Mouse (Mus musculus) central nervous system, embryonic 11.5 days (tissue): ENCODE measurements around the gene Cyp4f16. TPM values are rescaled to one million over a fixed set of nuclear protein-coding genes. Genes with fewer than 3 reads are reported as not detected.

ENCODE experiments used
- polyA plus RNA-seq: library from polyadenylated mRNA; depleted of rRNA; stranded (reverse); fragments of >200 nt; gene quantifications from 2 replicates; pipeline ENCODE4 v1.2.3, GENCODE M21; 2012; rRNA removed

Gene Cyp4f16
- polyA plus RNA-seq = 17.5 and 24.1 TPM in 2 replicates

GRCm38 (mm10) chr17:32536051-32536866, at the start of gene Cyp4f16:
Gene Cyp4f16, plus strand, starts transcription at chr17:32536558.

DNA sequence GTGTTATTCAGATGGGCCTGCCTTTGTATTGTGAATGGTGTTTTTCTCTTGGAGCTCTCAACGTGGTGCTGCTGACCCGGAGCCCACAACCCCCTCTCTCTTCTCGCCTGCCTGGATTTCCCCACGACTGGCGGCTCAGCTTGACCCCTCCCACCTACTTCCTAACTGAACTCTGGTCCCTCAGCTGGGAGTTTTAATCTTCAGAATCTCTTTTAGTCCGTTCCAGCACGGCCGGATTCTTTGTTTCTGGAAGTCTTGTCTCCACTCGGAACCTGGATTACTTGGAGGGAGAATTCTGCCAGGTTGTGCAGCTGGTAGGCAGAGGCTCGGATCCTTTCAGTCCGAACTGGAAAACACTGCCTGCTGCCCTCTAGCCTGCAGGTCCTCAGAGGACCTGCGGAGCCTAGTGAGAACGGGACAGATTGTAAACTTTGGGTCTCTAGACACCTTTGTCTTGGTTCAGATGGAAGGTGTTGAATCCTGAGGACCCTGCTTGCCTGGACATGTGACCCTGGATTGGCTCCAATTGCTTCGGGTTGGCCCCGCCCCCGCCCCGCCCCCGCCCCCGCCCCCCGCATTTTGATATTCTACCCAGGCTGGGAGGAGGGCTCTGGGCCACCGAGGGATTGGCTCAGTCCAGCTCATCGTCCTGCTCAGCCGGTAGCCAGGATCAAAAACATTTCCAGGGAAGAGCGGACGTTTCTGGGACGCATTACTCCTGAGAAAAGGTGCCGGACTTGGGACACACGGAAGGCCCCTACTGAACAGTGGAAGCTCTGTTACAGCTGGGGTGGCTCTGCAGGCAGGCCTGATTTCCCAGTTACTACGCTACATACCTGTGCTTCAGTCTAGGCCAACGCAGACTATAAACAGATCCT, 30.3 kb upstream of the Cyp4f16 start, which contains the start of gene Cyp4f17:
TSS of gene Cyp4f17 (plus strand) at position 200 of the 878 bp plus-strand sequence.

Other genes starting within 250 kb of the Cyp4f16 start
- gene Akap8, start 215.3 kb upstream of the Cyp4f16 start, polyA plus RNA-seq = 144 and 172 TPM in 2 replicates
- 131 and 236 TPM in 2 replicates for gene Akap8l, start 186.0 kb upstream of the Cyp4f16 start, polyA plus RNA-seq
- 63.1 and 67.4 TPM in 2 replicates for gene Wiz, start 147.1 kb upstream of the Cyp4f16 start, polyA plus RNA-seq
- gene Rasal3, start 133.0 kb upstream of the Cyp4f16 start, polyA plus RNA-seq = 0.81 and 0.97 TPM in 2 replicates
- gene Pglyrp2, start 112.4 kb upstream of the Cyp4f16 start, polyA plus RNA-seq = 0.14 and 0.24 TPM in 2 replicates
- 0.16 and 0.26 TPM in 2 replicates for gene Cyp4f39, start 83.8 kb upstream of the Cyp4f16 start, polyA plus RNA-seq
- 12.7 and 16.5 TPM in 2 replicates for gene Cyp4f17, start 30.5 kb upstream of the Cyp4f16 start, polyA plus RNA-seq
- not detected in 2 replicates for gene Cyp4f37, start 84.8 kb downstream of the Cyp4f16 start, polyA plus RNA-seq
- gene Cyp4f40, start 122.3 kb downstream of the Cyp4f16 start, polyA plus RNA-seq = not detected in 2 replicates
- gene Cyp4f15, start 149.1 kb downstream of the Cyp4f16 start, polyA plus RNA-seq = 1.1 and 1.5 TPM in 2 replicates